Mouse (Mus musculus): ENCODE measurements around the gene Tlk1. TPM values are rescaled to one million over a fixed set of nuclear protein-coding genes. Genes with fewer than 3 reads are reported as not detected.

Gene Tlk1
- polyA plus RNA-seq, 1 experiment from 2014 or later = 18.0 TPM

- Histone ChIP-seq H3K9ac (no peak overlapping the region), H3K4me2 (no peak overlapping the region), H3K27ac (replicated peaks) (no peak overlapping the region), H3K4me1 (peaks cover 47% of the 10 kb centered on the region), H3K27me3 (replicated peaks) (no peaks in the 10 kb centered on the region), H3K4me3 (no peak overlapping the region), H3K9me3 (no peaks in the 10 kb centered on the region), H3K36me3 (peaks cover 5% of the 10 kb centered on the region)
- ATAC-seq (ENCODE audit: extremely low read depth, insufficient number of reproducible peaks, low FRiP score, low TSS enrichment) = no peak
- WGBS = 85% methylated on average over 3 of the region's 3 CpGs
These were observed 36.2 kb downstream of the Tlk1 start for GRCm38 (mm10) chr2:70789331-70789730.

DNA sequence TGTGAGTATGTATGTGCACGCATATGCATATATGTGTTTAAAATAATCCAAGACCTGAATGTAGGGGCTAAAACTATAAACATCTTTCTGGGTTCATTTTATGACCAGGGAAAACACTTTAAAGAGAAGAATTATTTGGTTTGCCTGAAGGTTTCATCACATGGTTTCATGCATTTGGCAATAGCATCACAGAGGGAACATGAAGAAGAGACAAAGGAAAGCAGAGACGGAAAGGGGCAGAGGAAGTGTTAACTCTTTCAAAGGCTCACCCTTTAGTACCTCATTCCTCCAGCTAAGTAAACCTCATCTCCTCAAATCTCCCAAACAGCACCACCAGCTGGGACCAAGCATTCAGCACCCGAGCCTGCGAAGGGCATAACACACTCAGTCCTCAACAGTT is 41.1 kb downstream of the Tlk1 start:
- WGBS = 73% methylated on average over 4 of the region's 4 CpGs
- Histone ChIP-seq H3K9me3 (no peaks in the 10 kb centered on the region), H3K27me3 (replicated peaks) (no peaks in the 10 kb centered on the region), H3K27ac (replicated peaks) (no peak overlapping the region), H3K4me1 (peaks cover 54% of the 10 kb centered on the region), H3K9ac (no peak overlapping the region), H3K4me2 (no peak overlapping the region), H3K4me3 (no peak overlapping the region), H3K36me3 (peaks cover 6% of the 10 kb centered on the region)
- ATAC-seq (ENCODE audit: extremely low read depth, insufficient number of reproducible peaks, low FRiP score, low TSS enrichment) = no peak

DNA sequence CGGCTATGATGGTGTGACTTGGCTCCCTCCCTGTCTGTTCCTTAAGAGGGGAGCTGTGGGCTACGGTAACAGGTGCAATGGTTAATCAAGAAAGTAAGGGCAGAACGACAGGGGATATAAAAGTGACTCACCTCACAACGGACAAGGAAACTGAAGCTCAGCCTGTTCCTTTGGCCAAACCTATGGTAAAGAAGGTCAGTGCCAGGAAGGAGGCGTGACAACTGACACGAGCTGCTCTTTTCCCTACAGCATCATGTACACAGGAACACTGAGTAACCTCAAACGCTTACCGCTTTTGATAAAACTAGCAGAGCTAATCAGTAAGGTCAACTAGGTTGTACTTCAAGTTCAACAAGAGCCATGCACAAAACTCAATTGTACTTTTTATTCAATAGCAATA is 42.0 kb downstream of the Tlk1 start:
- Histone ChIP-seq H3K9me3 (no peaks in the 10 kb centered on the region), H3K4me3 (no peak overlapping the region), H3K27me3 (replicated peaks) (no peaks in the 10 kb centered on the region), H3K4me1 (peaks cover 44% of the 10 kb centered on the region), H3K4me2 (no peak overlapping the region), H3K36me3 (peaks cover 12% of the 10 kb centered on the region), H3K27ac (replicated peaks) (no peak overlapping the region), H3K9ac (no peak overlapping the region)
- no peak for ATAC-seq (ENCODE audit: extremely low read depth, insufficient number of reproducible peaks, low FRiP score, low TSS enrichment)
- WGBS = 76% methylated on average over 8 of the region's 8 CpGs

- H3K27me3 ChIP-seq (replicated peaks) = no peaks in the 10 kb centered on the region
- 100% methylated on average over 1 of the region's 1 CpGs for WGBS
- no peak overlapping the region for H3K27ac ChIP-seq (replicated peaks)
- H3K4me3 ChIP-seq = no peak overlapping the region
- no peak for ATAC-seq (ENCODE audit: extremely low read depth, insufficient number of reproducible peaks, low FRiP score, low TSS enrichment)
- peaks cover 26% of the 10 kb centered on the region for H3K4me1 ChIP-seq
- no peak overlapping the region for H3K4me2 ChIP-seq
- no peak overlapping the region for H3K9ac ChIP-seq
- H3K9me3 ChIP-seq = no peaks in the 10 kb centered on the region
- H3K36me3 ChIP-seq = 0 out of 2 replicates have a peak, but pooled peaks cover 12% of the 10 kb centered on the region
These were observed 45.9 kb downstream of the Tlk1 start for GRCm38 (mm10) chr2:70779634-70780033.

GRCm38 (mm10) chr2:70776744-70777143 is 48.8 kb downstream of the Tlk1 start:
- no peak overlapping the region for H3K9ac ChIP-seq
- no peak overlapping the region for H3K4me2 ChIP-seq
- no peaks in the 10 kb centered on the region for H3K27me3 ChIP-seq (replicated peaks)
- WGBS = 71% methylated on average over 2 of the region's 2 CpGs
- no peaks in the 10 kb centered on the region for H3K9me3 ChIP-seq
- H3K4me3 ChIP-seq = no peak overlapping the region
- 0 out of 2 replicates have a peak, but pooled peaks cover 14% of the 10 kb centered on the region for H3K36me3 ChIP-seq
- H3K27ac ChIP-seq (replicated peaks) = no peak overlapping the region
- H3K4me1 ChIP-seq = peaks cover 15% of the 10 kb centered on the region
- no peak for ATAC-seq (ENCODE audit: extremely low read depth, insufficient number of reproducible peaks, low FRiP score, low TSS enrichment)

DNA sequence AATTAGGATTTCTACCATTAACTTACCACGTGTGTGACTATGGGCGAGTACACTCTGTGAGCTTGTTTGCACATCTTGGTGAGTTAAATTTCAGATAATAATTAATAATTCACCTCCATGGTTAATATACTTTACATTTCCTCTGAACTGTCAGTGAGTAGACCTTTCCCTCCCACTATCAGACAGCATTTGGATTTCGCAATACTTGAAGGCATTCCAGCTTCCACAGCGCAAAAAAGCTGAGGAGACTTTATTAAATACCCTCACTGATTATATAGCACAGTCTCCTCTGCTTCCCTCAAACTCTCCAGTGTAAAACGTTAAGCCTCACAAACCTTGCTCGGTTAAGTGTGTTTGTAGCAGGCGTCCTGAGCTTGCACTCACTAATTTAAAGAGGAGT is 60.8 kb downstream of the Tlk1 start:
- no peak overlapping the region for H3K4me3 ChIP-seq
- H3K9ac ChIP-seq = no peak overlapping the region
- H3K9me3 ChIP-seq = no peaks in the 10 kb centered on the region
- peaks cover 10% of the 10 kb centered on the region for H3K36me3 ChIP-seq
- ATAC-seq (ENCODE audit: extremely low read depth, insufficient number of reproducible peaks, low FRiP score, low TSS enrichment) = no peak
- H3K4me1 ChIP-seq = peaks cover 2% of the 10 kb centered on the region
- no peak overlapping the region for H3K27ac ChIP-seq (replicated peaks)
- no peak overlapping the region for H3K4me2 ChIP-seq
- WGBS = 77% methylated on average over 7 of the region's 7 CpGs
- no peaks in the 10 kb centered on the region for H3K27me3 ChIP-seq (replicated peaks)

GRCm38 (mm10) chr2:70762741-70763140 is 62.8 kb downstream of the Tlk1 start:
- Histone ChIP-seq H3K4me3 (no peak overlapping the region), H3K4me1 (peaks cover 6% of the 10 kb centered on the region), H3K4me2 (no peak overlapping the region), H3K27ac (replicated peaks) (no peak overlapping the region), H3K9ac (no peak overlapping the region), H3K27me3 (replicated peaks) (no peaks in the 10 kb centered on the region), H3K9me3 (no peaks in the 10 kb centered on the region), H3K36me3 (peaks cover 3% of the 10 kb centered on the region; the same call in 1 of the 2 replicates)
- ATAC-seq (ENCODE audit: extremely low read depth, insufficient number of reproducible peaks, low FRiP score, low TSS enrichment) = no peak
- 84% methylated on average over 1 of the region's 1 CpGs for WGBS

GRCm38 (mm10) chr2:70752149-70752548 is 73.4 kb downstream of the Tlk1 start:
- no peaks in the 10 kb centered on the region for H3K4me1 ChIP-seq
- no peak overlapping the region for H3K9ac ChIP-seq
- H3K27me3 ChIP-seq (replicated peaks) = no peaks in the 10 kb centered on the region
- no peak overlapping the region for H3K27ac ChIP-seq (replicated peaks)
- 94% methylated on average over 5 of the region's 5 CpGs for whole genome bisulfite sequencing
- no peak overlapping the region for H3K4me2 ChIP-seq
- peaks cover 54% of the 10 kb centered on the region for H3K36me3 ChIP-seq
- no peak overlapping the region for H3K4me3 ChIP-seq
- no peak for ATAC-seq (ENCODE audit: extremely low read depth, insufficient number of reproducible peaks, low FRiP score, low TSS enrichment)
- H3K9me3 ChIP-seq = no peaks in the 10 kb centered on the region

DNA sequence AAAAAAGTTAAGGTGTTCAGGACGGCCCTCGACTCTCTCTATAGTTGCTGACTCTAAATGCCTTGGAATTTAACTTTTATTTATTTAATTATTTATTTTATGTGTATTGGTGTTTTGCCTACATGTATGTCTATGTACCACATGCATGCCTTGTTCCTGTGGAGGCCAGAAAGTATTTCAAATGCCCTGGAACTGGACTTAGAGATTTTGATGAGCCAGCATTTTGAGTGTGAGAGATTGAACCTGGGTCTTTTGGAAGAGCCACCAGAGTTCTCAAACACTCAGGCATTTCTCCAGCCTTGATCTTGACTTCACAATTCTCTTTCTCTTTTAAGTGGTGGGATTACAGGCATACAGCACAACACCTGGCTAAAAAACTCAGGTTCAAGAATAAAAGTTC is 73.9 kb downstream of the Tlk1 start:
- Histone ChIP-seq H3K27ac (replicated peaks) (no peak overlapping the region), H3K4me1 (no peaks in the 10 kb centered on the region), H3K4me2 (no peak overlapping the region), H3K27me3 (replicated peaks) (no peaks in the 10 kb centered on the region), H3K36me3 (peaks cover 55% of the 10 kb centered on the region), H3K9me3 (no peaks in the 10 kb centered on the region), H3K9ac (no peak overlapping the region), H3K4me3 (no peak overlapping the region)
- WGBS = 100% methylated on average over 2 of the region's 2 CpGs
- no peak for ATAC-seq (ENCODE audit: extremely low read depth, insufficient number of reproducible peaks, low FRiP score, low TSS enrichment)

- 79% methylated on average over 2 of the region's 2 CpGs for WGBS
- no peak overlapping the region for H3K27ac ChIP-seq (replicated peaks)
- no peak for ATAC-seq (ENCODE audit: extremely low read depth, insufficient number of reproducible peaks, low FRiP score, low TSS enrichment)
- no peaks in the 10 kb centered on the region for H3K9me3 ChIP-seq
- H3K4me3 ChIP-seq = no peak overlapping the region
- no peak overlapping the region for H3K9ac ChIP-seq
- peaks cover 76% of the 10 kb centered on the region for H3K36me3 ChIP-seq
- no peak overlapping the region for H3K4me2 ChIP-seq
- H3K4me1 ChIP-seq = no peaks in the 10 kb centered on the region
- H3K27me3 ChIP-seq (replicated peaks) = no peaks in the 10 kb centered on the region
These were observed 82.9 kb downstream of the Tlk1 start for GRCm38 (mm10) chr2:70742588-70742987.

DNA sequence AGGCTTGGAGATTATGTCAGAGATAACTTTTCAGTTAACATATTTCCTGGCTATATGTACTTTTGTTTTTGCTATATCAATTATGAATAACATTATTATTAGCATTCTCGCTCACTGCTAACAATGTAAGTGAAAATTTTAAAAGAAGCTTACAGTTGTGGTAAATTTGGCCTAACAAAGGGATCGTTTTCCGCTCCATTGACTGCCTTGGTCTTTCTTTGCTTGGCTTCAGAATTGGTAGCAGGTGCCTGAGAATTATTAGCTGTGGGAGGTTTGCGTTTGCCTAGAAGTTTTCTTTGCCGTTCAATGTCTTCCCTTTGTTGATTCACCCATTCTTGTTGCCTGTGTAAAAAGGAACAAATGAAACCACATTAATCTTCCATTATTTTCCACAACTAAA is 83.6 kb downstream of the Tlk1 start:
- no peaks in the 10 kb centered on the region for H3K9me3 ChIP-seq
- H3K27me3 ChIP-seq (replicated peaks) = no peaks in the 10 kb centered on the region
- no peak overlapping the region for H3K27ac ChIP-seq (replicated peaks)
- H3K4me1 ChIP-seq = no peaks in the 10 kb centered on the region
- 91% methylated on average over 5 of the region's 5 CpGs for WGBS
- H3K4me2 ChIP-seq = no peak overlapping the region
- H3K36me3 ChIP-seq = peaks cover 81% of the 10 kb centered on the region
- H3K4me3 ChIP-seq = no peak overlapping the region
- no peak overlapping the region for H3K9ac ChIP-seq
- ATAC-seq (ENCODE audit: extremely low read depth, insufficient number of reproducible peaks, low FRiP score, low TSS enrichment) = no peak

GRCm38 (mm10) chr2:70736008-70736407 is 89.5 kb downstream of the Tlk1 start:
- peaks cover 75% of the 10 kb centered on the region for H3K36me3 ChIP-seq
- no peak overlapping the region for H3K9ac ChIP-seq
- no peak overlapping the region for H3K4me2 ChIP-seq
- ATAC-seq (ENCODE audit: extremely low read depth, insufficient number of reproducible peaks, low FRiP score, low TSS enrichment) = no peak
- no peak overlapping the region for H3K4me3 ChIP-seq
- no peak overlapping the region for H3K27ac ChIP-seq (replicated peaks)
- WGBS = 73% methylated on average over 5 of the region's 5 CpGs
- H3K4me1 ChIP-seq = peaks cover 5% of the 10 kb centered on the region; the same call in 1 of the 2 replicates
- no peaks in the 10 kb centered on the region for H3K27me3 ChIP-seq (replicated peaks)
- no peaks in the 10 kb centered on the region for H3K9me3 ChIP-seq
